Mouse (Mus musculus) thymus, postnatal 36 days (tissue): ENCODE measurements around the gene Gabra6.

Source experiments
- DNase-seq, 2 experiments: peaks; one replicate each; pipeline ENCODE4 v3.0.0; 2022; ENCODE audit warnings: mixed read lengths in 2 of 2

Gene Gabra6

GRCm38 (mm10) chr11:42320882-42321281, at the start of gene Gabra6:
TSS of gene Gabra6 (minus strand) at chr11:42321072.
- DNase-seq = no peak

GRCm38 (mm10) chr11:42365544-42365943, 44.7 kb upstream of the Gabra6 start:
- no peak for DNase-seq

- no peak for DNase-seq
Measured at GRCm38 (mm10) chr11:42332121-42332520, 11.2 kb upstream of the Gabra6 start.

GRCm38 (mm10) chr11:42326262-42326661, 5.4 kb upstream of the Gabra6 start:
- no peak for DNase-seq

- DNase-seq = no peak
Measured at GRCm38 (mm10) chr11:42321560-42321959, 688 bp upstream of the Gabra6 start.

- DNase-seq = no peak
Measured at GRCm38 (mm10) chr11:42319521-42319920, 1.4 kb downstream of the Gabra6 start.

GRCm38 (mm10) chr11:42319101-42319500, 1.8 kb downstream of the Gabra6 start:
- no peak for DNase-seq

- DNase-seq = no peak
Measured at GRCm38 (mm10) chr11:42317985-42318384, 2.9 kb downstream of the Gabra6 start.

GRCm38 (mm10) chr11:42314850-42315249, 6.0 kb downstream of the Gabra6 start:
- DNase-seq = no peak

GRCm38 (mm10) chr11:42310892-42311291, 10.0 kb downstream of the Gabra6 start:
- DNase-seq = no peak

- DNase-seq = no peak
Measured at GRCm38 (mm10) chr11:42309086-42309485, 11.8 kb downstream of the Gabra6 start.

GRCm38 (mm10) chr11:42306095-42306494, 14.8 kb downstream of the Gabra6 start:
- no peak for DNase-seq

GRCm38 (mm10) chr11:42258978-42259377, 61.9 kb downstream of the Gabra6 start:
- no peak for DNase-seq
